Mouse (Mus musculus): ENCODE data around the gene Acads. TPM values are rescaled to one million over a fixed set of nuclear protein-coding genes. Genes with fewer than 3 reads are reported as not detected.
"Not testable (repeated sequence)": the region's sequence is repeated elsewhere in the genome, so short reads cannot be mapped to it uniquely, and the experiment has no call there.

Gene Acads
- polyA plus RNA-seq, 1 experiment from 2014 or later: 141 TPM

DNA sequence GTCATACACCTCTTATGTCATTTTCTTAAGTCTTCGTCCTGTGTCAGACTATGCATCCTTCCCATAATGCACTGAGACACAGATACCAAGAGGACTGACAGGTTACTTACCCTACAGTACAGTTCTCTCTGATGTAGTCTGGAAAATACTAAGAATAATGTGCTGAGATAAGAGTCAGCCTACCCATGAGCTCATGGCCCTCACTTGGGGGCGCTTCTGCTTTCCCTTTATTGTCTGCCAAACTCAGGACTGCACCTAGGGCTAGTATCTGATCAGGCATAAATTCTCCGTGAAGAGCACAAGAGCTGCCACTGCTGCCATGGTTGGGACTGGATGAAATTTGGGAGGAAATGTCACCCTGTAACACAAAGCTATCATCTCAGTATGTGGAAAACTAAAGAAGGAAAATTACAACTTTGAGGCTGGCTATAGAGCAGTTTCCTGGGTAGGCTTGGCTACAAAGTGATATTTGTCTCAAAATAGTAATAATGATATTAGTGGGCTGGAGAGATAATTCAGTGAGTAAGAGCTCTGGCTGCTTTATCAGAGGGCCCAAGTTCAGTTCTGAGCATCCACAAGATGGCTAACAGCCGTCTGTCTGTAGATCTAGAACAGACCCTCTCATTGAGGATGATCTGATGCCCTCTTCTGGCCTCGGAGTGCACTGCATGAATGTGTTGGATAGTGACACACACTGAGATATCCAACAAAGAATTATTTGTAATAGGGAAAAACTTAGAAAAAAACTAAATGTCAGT lies 42.8 kb downstream of the Acads start:
- H3K27me3 ChIP-seq: no peaks in the 10 kb centered on the region
- TF ChIP-seq CTCF (IDR thresholded peaks at IDR 0.05): peak; percentile 90
- in situ Hi-C loops (cut with MboI; ENCODE audit: low pct_unique_long_range_greater_than_20kb): loop anchor here (5.0 kb wide), 1 partner anchor 99 kb away; no protein-coding TSS in a partner anchor
- ChIA-PET POLR2A (no interaction called here), CTCF (interaction anchor here (0.7 to 1.8 kb wide), 3 partner anchors 13 to 98 kb away, joined by 3 to 9 read pairs (median 3); no protein-coding TSS in a partner anchor)
- no peak for DNase-seq (ENCODE audit: low read depth, low spot score)
- no peak for ATAC-seq

DNA sequence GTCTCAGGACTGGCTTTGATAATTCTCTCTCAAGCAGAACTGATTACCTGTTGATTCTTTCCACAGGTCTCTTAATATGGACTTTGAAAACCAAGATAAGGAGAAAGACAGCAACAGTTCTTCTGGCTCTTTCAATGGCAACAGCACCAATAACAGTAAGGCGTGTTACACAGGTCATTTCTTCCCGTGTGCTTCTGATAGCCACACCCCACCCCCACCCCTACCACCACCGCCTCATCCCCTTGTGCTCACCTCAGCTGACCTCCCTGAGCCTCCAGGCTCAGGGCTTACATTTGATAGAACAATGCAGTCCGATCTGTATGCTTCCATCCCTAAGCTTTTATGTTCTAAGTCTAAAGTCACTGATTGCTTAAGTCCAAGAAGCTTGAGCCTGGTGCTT lies 44.4 kb downstream of the Acads start:
- ChIA-PET CTCF (interaction anchor here (1.0 kb wide), 1 partner anchor 95 kb away, joined by 3 read pairs; no protein-coding TSS in a partner anchor), POLR2A (no interaction called here)
- ATAC-seq (no peak), DNase-seq (ENCODE audit: low read depth, low spot score) (no peak)
- no peaks in the 10 kb centered on the region for H3K27me3 ChIP-seq
- in situ Hi-C loops (cut with MboI; ENCODE audit: low pct_unique_long_range_greater_than_20kb): loop anchor here (5.0 kb wide), 1 partner anchor 97 kb away; no protein-coding TSS in a partner anchor
- no peak for TF ChIP-seq CTCF (IDR thresholded peaks at IDR 0.05)

DNA sequence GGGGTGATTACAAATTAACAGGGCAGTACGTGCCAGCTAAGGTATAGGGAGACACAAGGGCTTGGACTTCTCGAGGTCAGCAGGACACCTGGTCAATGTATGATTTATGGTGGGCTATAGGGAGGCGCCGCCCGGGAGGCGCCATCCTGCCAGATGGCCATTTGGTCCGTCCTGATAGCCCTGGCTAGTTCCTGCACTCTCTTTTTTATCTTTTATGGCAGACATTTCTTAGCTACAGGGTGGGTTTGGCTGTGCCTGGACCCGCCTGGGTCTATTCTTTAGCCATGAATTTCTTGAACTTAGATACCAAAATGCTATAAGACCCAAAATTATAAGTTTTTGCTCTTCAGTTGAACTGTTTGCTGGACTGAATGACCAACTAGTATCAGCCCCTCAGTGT lies 45.8 kb downstream of the Acads start:
- H3K27me3 ChIP-seq; DNase-seq (ENCODE audit: low read depth, low spot score); CTCF ChIA-PET; in situ Hi-C loops (cut with MboI; ENCODE audit: low pct_unique_long_range_greater_than_20kb); ATAC-seq; POLR2A ChIA-PET: not testable (repeated sequence)

DNA sequence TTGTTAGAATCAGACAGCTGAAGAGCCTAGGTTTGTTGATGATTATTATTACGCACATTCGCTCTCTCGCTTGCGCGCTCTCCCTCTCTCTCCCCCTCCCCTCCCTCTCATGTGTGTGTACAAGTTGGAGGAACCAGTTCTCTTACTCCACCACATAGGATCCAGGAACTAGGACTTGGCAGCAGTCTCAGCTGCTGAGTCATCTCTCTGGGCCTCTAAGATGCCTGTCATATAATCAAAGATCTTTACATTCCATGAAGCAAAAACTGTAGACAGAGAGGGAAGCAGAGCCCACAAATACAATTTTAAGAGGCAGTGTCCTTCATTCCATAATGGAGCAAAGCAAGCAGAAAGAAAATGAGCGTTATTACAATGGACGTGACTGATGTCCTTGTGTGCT lies 47.0 kb downstream of the Acads start:
- CTCF ChIA-PET: interaction anchor here (3.5 kb wide), 1 partner anchor 93 kb away, joined by 19 read pairs; no protein-coding TSS in a partner anchor
- POLR2A ChIA-PET: interaction anchor here (1.2 to 1.3 kb wide), 2 partner anchors 68 to 92 kb away, joined by 3 read pairs; no protein-coding TSS in a partner anchor
- no peak for TF ChIP-seq CTCF (IDR thresholded peaks at IDR 0.05)
- H3K27me3 ChIP-seq: no peaks in the 10 kb centered on the region
- DNase-seq (ENCODE audit: low read depth, low spot score): no peak
- ATAC-seq: no peak
- in situ Hi-C loops (cut with MboI; ENCODE audit: low pct_unique_long_range_greater_than_20kb): no loop called here

DNA sequence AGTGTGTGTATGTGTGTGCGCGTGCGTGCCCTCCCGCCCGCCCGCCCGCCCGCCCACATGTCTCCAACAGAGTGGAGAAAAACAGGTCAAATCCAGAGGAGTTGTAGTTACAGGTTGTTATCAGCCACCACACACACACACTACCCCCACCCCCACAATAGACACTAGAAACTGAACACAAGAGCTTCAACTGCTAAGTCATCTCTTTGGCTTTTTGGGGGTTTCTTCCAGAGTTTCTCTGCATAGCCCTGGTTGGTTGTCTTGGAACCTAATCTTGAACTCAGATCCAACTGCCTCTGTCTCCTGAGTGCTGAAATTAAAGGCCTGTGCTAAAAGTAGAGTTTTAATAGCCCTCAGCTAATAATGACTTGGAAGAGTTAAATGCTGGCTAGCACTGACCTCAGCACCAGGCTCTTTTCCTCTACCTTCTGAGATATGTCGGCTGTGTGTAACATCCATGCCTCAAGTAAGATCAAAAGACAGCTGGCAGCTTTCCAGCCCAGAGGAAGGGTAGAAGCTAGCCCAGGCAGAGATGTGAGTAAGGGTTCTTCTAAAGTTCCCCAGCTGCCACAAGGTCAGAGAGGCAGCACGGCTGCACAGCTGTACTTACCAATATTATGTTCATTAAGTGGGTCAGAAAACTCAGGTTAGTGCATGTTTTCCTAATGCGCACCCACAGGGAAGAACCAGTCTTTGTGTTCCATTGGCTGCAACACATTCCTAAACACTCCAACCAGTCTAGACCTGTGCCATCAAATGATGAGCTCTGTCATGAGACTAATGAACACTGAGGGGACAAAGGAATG lies 47.8 kb downstream of the Acads start:
- in situ Hi-C loops (cut with MboI; ENCODE audit: low pct_unique_long_range_greater_than_20kb): no loop called here
- CTCF ChIA-PET: interaction anchor here (3.5 kb wide), 1 partner anchor 92 kb away, joined by 19 read pairs; no protein-coding TSS in a partner anchor
- DNase-seq (ENCODE audit: low read depth, low spot score) (no peak), ATAC-seq (no peak)
- H3K27me3 ChIP-seq: no peaks in the 10 kb centered on the region
- no peak for TF ChIP-seq CTCF (IDR thresholded peaks at IDR 0.05)
- POLR2A ChIA-PET: interaction anchor here (1.2 to 1.3 kb wide), 2 partner anchors 67 to 91 kb away, joined by 3 read pairs; no protein-coding TSS in a partner anchor

DNA sequence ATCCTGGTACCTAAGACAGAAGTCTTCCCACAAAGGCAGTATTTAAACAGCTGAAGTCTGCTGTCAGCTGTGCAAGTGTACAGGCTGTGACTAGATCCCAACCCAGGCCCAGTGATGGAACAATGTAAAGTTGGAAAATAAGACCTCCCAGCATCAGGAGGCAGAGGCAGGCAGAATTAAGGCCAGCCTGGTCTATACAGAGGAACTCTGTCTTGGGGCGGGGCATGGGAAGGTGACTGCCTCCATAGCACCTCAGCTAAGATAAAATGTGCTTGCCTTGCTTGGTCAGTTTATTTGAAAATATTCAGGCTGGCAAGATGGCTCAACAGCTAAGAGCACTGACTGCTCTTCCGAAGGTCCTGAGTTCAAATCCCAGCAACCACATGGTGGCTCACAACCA lies 48.7 kb downstream of the Acads start:
- no peaks in the 10 kb centered on the region for H3K27me3 ChIP-seq
- DNase-seq (ENCODE audit: low read depth, low spot score) (no peak), ATAC-seq (no peak)
- ChIA-PET POLR2A (no interaction called here), CTCF (interaction anchor here (1.0 to 3.5 kb wide), 2 partner anchors 9 to 91 kb away, joined by 3 to 19 read pairs; no protein-coding TSS in a partner anchor)
- in situ Hi-C loops (cut with MboI; ENCODE audit: low pct_unique_long_range_greater_than_20kb): no loop called here
- TF ChIP-seq CTCF (IDR thresholded peaks at IDR 0.05): no peak

DNA sequence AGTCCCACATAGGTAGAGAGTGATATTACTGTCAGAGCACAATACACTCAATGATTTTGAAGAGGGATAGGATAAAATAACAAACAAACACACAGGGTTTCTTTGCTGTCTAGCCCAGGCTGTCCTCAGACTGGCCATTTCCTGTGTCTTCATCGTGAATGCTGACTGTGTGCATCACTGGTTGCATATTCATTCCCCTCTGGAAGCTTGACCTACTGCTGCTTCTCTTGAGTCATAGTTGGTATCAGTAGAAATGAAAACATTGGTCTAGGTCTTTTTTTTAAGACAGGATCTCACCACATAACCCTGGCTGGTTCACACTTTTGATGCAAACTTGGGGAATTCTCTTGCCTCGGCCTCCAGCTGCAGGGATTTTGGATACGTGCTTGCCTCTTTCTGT lies 49.5 kb downstream of the Acads start:
- ATAC-seq (no peak), DNase-seq (ENCODE audit: low read depth, low spot score) (no peak)
- TF ChIP-seq CTCF (IDR thresholded peaks at IDR 0.05): no peak
- H3K27me3 ChIP-seq: no peaks in the 10 kb centered on the region
- in situ Hi-C loops (cut with MboI; ENCODE audit: low pct_unique_long_range_greater_than_20kb): no loop called here
- POLR2A ChIA-PET: no interaction called here
- CTCF ChIA-PET: interaction anchor here (3.5 kb wide), 1 partner anchor 90 kb away, joined by 19 read pairs; no protein-coding TSS in a partner anchor

DNA sequence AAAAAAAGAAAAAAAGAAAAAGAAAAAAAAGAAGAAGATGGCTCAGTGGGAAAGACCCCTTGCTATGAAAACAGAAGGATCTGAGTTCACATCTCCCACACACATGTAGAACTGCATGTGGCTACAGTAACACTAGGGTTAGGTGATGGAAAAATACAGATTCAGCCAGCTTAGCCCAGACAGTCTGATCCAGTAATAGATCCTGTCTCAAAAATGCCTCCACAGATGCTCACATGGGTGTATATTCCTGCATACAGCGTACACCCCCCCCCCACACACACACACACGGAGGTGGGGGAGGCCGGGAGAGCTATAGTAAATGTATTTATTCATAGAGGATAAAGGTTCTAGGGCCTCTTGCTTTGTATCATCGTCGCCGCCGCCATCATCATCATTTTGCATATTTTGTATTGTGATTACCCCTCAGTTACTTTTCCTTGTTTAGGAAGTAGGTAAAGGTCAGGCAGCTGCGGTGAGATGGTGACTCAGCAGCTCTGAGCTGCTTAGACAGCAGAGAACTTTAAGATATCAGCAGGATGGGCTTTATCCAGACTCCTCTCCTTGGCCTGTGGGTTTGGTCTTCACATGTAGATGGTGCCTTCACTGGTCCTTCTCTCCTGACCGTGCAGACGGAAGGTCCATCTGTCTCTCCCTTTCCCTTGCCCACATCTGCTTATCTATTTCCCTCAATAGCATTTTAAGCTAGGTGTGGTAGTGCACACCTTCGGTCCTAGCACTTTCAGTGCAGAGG lies 50.3 kb downstream of the Acads start:
- no peak for DNase-seq (ENCODE audit: low read depth, low spot score)
- H3K27me3 ChIP-seq: no peaks in the 10 kb centered on the region
- POLR2A ChIA-PET: interaction anchor here (0.6 kb wide), 1 partner anchor 11 kb away, joined by 4 read pairs; no protein-coding TSS in a partner anchor
- TF ChIP-seq CTCF (IDR thresholded peaks at IDR 0.05): no peak
- CTCF ChIA-PET: interaction anchor here (0.8 to 3.5 kb wide), 3 partner anchors 17 to 90 kb away, joined by 3 to 19 read pairs (median 3); no protein-coding TSS in a partner anchor
- in situ Hi-C loops (cut with MboI; ENCODE audit: low pct_unique_long_range_greater_than_20kb): no loop called here
- ATAC-seq: no peak

DNA sequence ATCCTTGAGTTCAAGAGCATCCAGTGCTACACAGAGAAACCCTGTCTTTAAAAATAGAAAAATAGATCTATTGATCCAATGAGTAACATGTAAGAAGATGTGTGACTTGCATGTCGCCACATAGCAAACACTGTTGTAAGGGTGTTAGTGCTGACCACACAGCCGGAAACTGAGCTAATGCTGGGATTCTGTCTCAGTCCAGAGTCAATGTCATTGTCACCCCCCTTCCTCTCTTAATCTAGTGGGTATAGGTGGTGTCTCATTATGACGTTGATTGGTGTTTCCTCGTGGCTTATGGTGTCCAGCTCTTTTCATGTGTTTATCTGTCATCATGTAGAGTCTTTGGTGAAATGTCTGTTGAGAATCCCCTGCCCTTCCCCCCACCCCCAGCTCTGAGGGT lies 52.9 kb downstream of the Acads start:
- POLR2A ChIA-PET: no interaction called here
- DNase-seq (ENCODE audit: low read depth, low spot score) (no peak), ATAC-seq (no peak)
- no peak for TF ChIP-seq CTCF (IDR thresholded peaks at IDR 0.05)
- CTCF ChIA-PET: interaction anchor here (1.3 to 1.6 kb wide), 2 partner anchors 10 to 13 kb away, joined by 3 to 5 read pairs; no protein-coding TSS in a partner anchor
- in situ Hi-C loops (cut with MboI; ENCODE audit: low pct_unique_long_range_greater_than_20kb): no loop called here
- no peaks in the 10 kb centered on the region for H3K27me3 ChIP-seq

DNA sequence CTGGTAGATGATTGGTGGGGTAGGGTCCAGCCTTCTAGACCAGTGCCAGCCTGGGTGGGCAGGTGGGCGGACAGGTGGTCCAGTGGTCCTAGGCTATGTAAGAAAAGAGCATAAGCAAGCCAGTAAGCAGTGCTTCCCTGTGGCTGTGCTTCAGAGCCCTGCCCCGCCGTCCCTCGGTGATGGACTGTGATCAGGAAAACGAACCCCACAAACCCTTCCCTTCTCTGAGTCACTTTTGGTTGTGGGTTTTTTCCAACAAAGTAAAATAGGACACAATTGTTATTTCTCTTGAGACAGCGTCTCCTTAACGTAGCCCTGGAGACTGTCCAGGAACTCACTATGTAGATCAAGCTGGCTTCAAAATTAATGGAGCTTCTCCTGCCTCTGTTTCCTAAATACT lies 55.8 kb downstream of the Acads start:
- no peak for TF ChIP-seq CTCF (IDR thresholded peaks at IDR 0.05)
- DNase-seq (ENCODE audit: low read depth, low spot score) (no peak), ATAC-seq (no peak)
- ChIA-PET CTCF (interaction anchor here (1.2 to 1.7 kb wide), 3 partner anchors 72 to 84 kb away, joined by 3 to 6 read pairs (median 5); no protein-coding TSS in a partner anchor), POLR2A (no interaction called here)
- in situ Hi-C loops (cut with MboI; ENCODE audit: low pct_unique_long_range_greater_than_20kb): no loop called here
- H3K27me3 ChIP-seq: no peaks in the 10 kb centered on the region

Data from Patski (cell line).